Mouse (Mus musculus): ENCODE measurements around the gene Bri3. TPM values are rescaled to one million over a fixed set of nuclear protein-coding genes. Genes with fewer than 3 reads are reported as not detected.
A peak's percentile ranks its signal among the peaks of the same experiment; 100 is the strongest.

Gene Bri3
- total RNA-seq, 2 experiments from 2014 or later, result 44.2 to 48.4 TPM

- DNase-seq, result no peak
These were observed 183.6 kb downstream of the Bri3 start for GRCm38 (mm10) chr5:144427861-144428260.

- DNase-seq, result no peak
These were observed 187.2 kb downstream of the Bri3 start for GRCm38 (mm10) chr5:144431481-144431880.

GRCm38 (mm10) chr5:144439286-144440040 is 195.2 kb downstream of the Bri3 start:
- DNase-seq, result no peak

DNA sequence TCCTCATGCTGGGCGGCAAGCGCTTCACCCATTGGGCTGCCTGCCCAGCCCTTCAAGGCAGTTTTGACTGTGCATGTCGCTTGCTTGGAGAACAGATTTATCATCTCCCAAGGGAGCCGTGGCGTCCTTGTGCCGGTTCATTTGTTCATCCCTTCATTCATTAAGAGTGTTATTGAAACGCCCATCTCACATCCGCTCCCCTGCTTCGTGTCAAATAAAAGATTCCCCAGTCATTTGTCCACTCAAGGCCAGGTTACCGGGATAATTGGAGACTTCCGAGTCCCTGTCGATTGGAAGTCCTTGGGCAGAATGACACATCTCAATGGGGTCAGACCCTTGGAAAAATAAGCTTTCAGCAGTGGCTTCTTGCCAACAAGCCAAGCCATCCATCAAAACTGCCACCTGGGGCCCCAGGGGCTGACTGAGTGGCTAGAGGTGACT is 197.6 kb downstream of the Bri3 start:
- no peak for DNase-seq

- no peak for DNase-seq
These were observed 202.4 kb downstream of the Bri3 start for GRCm38 (mm10) chr5:144446475-144447225.

DNA sequence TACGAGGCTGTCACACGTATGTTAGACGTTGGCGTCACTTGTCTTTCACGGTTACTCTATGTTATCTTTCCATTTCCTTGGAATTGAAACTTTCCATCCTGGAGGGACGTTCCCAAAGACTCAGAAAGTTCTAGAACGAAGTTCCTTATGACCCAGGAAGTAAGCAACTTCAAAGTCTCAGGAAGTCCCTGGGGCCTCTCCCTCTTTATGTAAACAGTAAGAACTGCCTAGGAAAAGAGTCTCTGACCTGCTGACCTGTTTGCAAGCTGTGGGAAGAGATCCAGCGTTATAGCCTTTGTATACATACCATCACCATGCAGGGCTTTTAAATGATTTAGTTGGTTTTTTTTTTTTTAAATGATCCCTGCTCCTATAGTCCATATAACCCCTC is 203.0 kb downstream of the Bri3 start:
- no peak for DNase-seq

- no peak for DNase-seq
These were observed 203.7 kb downstream of the Bri3 start for GRCm38 (mm10) chr5:144447975-144448374.

- no peak for DNase-seq
These were observed 208.7 kb downstream of the Bri3 start for GRCm38 (mm10) chr5:144452776-144453455.

DNA sequence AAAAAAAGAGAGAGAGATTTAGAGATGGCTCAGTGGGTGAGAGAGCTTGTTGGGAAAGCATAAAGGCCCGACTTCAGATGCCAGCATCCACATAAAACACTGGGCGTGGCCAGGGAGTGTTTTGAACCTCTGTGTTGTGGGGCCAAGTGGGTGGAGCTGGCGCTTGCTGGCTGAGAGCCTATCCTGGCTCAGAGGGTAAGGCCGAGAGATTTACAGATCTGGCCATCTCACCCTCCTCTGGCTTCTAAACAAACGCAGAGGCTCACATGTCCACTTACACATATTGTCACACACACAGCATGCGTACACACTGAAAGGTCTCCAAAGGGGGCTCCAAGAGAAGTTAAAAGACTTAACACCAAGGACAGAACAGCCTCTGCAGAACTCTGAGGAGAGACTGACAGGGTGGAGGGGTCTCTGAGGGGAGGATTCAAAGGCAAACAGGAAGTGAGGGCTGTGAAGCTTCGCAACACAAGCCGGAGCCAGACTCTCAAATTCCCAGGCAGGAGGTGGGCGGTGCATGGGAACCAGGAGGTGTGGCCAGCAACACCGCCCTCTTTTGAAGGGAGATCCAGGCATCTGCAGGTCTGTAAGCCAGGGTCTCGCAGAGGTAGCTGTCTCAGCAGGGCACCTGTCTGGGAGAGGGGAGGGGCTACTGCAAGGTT is 213.5 kb downstream of the Bri3 start:
- DNase-seq, result no peak

GRCm38 (mm10) chr5:144466987-144467386 is 222.8 kb downstream of the Bri3 start:
- DNase-seq, result peak; percentile 12

- DNase-seq, result no peak
These were observed 228.8 kb downstream of the Bri3 start for GRCm38 (mm10) chr5:144473056-144473455.

GRCm38 (mm10) chr5:144479677-144480171 is 235.5 kb downstream of the Bri3 start:
- no peak for DNase-seq

DNA sequence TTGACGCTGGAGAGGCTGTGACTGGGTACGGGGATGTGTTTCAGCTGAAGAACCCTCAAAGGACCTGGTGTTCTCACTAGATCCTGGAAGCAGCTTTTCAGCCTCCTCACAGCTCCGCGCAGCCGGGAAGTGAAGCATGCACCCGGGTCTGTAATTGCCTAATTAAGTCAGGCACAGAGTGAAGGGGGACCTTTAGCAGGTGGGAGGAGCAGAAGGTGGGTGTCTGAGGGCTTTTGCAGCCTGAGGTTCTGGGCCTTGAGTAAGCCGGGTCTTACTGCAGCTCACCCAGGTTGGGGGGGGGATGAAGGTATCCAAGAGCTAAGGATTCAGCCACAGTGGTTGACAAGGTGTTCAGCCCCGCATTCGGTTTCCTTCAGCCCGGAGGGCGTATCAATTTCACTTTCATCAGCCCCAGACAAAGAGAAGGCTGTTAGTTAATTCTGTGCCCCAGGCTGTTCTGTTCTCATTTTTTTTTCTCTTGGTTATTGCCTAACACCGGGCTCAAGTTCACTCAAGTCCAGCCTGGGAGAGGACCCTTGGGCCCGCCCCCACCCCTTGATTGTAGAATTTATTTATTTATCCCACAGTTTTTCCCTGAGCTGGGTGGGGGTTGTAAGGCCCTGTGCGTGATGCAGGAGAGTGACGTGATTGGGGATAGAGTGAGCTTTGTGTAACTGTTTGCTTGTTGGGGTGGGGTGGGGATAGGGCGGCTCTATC is 239.6 kb downstream of the Bri3 start:
- no peak for DNase-seq

- no peak for DNase-seq
These were observed 247.1 kb downstream of the Bri3 start for GRCm38 (mm10) chr5:144491308-144491707.

Other genes with a start within 250 kb of the Bri3 start
- gene Ccz1, start 229.6 kb upstream of the Bri3 start, total RNA-seq (2021), result 10 to 100 TPM; 30.8 to 33.1 TPM
- gene Ocm, start 217.8 kb upstream of the Bri3 start, total RNA-seq (2021), result not detected
- gene Lmtk2, start 144.0 kb upstream of the Bri3 start, total RNA-seq (2021), result 10 to 100 TPM; 12.5 to 13.8 TPM
- under 1 TPM in 1 of 2 experiments, not detected in 1; 0.32 TPM for gene Bhlha15, start 54.2 kb upstream of the Bri3 start, total RNA-seq (2021)
- 10 to 100 TPM; 17.8 to 21.3 TPM for gene Tecpr1, start 20.8 kb upstream of the Bri3 start, total RNA-seq (2021)
- 1 to 10 TPM; 2.2 to 4.0 TPM for gene Baiap2l1, start 113.7 kb downstream of the Bri3 start, total RNA-seq (2021)

All from gastrocnemius, postnatal 10 days (tissue).